Mouse (Mus musculus) intestine, postnatal 0 days (tissue): Measurements from ENCODE around the gene Sh3gl2. TPM values are rescaled to one million over a fixed set of nuclear protein-coding genes. Genes with fewer than 3 reads are reported as not detected.

Experiments used
- ATAC-seq: fragments of 200-750 bp; cut with Nextera tagmentation; 2 replicates; pipeline ENCODE4 v1.8.0; 2017; ENCODE audit warnings: mild to moderate bottlenecking, moderate TSS enrichment, moderate library complexity
- H3K27ac ChIP-seq: fragments of 300-500 bp; sonication (generic); 2 replicates; pipeline ENCODE4 v1.5.1; 2014; ENCODE audit warnings: mild to moderate bottlenecking, low read depth, low read length, moderate library complexity
- H3K27me3 ChIP-seq: fragments of 300-500 bp; sonication (generic); replicated peaks from 2 replicates; pipeline ENCODE4 v1.6.1; 2014; ENCODE audit warnings: low read length, mixed read lengths; ENCODE audit not compliant: control insufficient read depth, insufficient read depth
- H3K36me3 ChIP-seq: fragments of 300-500 bp; sonication (generic); 2 replicates; pipeline ENCODE4 v1.6.1; 2014; ENCODE audit warnings: mild to moderate bottlenecking, moderate library complexity; ENCODE audit not compliant: control insufficient read depth, insufficient read depth
- H3K4me1 ChIP-seq: fragments of 300-500 bp; sonication (generic); replicated peaks from 2 replicates; pipeline ENCODE4 v1.6.1; 2014; ENCODE audit warnings: antibody characterized with exemption, low read length, mixed read lengths; ENCODE audit not compliant: control insufficient read depth, insufficient read depth
- H3K4me2 ChIP-seq: fragments of 300-500 bp; sonication (generic); replicated peaks from 2 replicates; pipeline ENCODE4 v1.6.1; 2014; ENCODE audit warnings: low read depth, mild to moderate bottlenecking, moderate library complexity
- H3K4me3 ChIP-seq: fragments of 300-500 bp; sonication (generic); 2 replicates; pipeline ENCODE4 v1.5.1; 2014; ENCODE audit warnings: low read depth, low read length
- H3K9ac ChIP-seq: fragments of 300-500 bp; sonication (generic); 2 replicates; pipeline ENCODE4 v1.6.1; 2014; ENCODE audit warnings: mild to moderate bottlenecking, low read depth, low read length
- H3K9me3 ChIP-seq: fragments of 300-500 bp; sonication (generic); 2 replicates; pipeline ENCODE4 v1.6.1; 2016; ENCODE audit warnings: mixed run types; ENCODE audit not compliant: control insufficient read depth
- CTCF ChIP-seq: sonication (generic); IDR thresholded peaks from 2 replicates; pipeline ENCODE4 v1.5.1; 2016; ENCODE audit warnings: low read depth, mild to moderate bottlenecking, control low read depth, antibody characterized with exemption, moderate library complexity
- WGBS: fragments of 180-500 bp; shearing (Covaris S2); extraction: QIAGEN DNeasy Blood & Tissue Kit; methylation state at CpG from one replicate; pipeline ENCODE4 v1.1.7; 2014; 5-methylcytosine and 5-hydroxymethylcytosine counted together
- polyA plus RNA-seq: library from polyadenylated mRNA; unstranded; fragments of >200 nt; fragmentation: Nextera tagmentation; extraction: Ambion mirVana; gene quantifications from 2 replicates; pipeline ENCODE4 v1.2.1, GENCODE M21; 2015

Sh3gl2 gene
- polyA plus RNA-seq, 1 experiment from 2014 or later: 14.9 TPM

GRCm38 (mm10) chr4:85594159-85594558, 389.2 kb downstream of the Sh3gl2 start:
- Histone ChIP-seq H3K4me3 (no peak overlapping the region), H3K27me3 (no peaks in the 10 kb centered on the region), H3K4me1 (no peaks in the 10 kb centered on the region), H3K27ac (no peak overlapping the region), H3K9me3 (no peaks in the 10 kb centered on the region), H3K36me3 (no peaks in the 10 kb centered on the region), H3K9ac (no peak overlapping the region), H3K4me2 (no peak overlapping the region)
- no peak for TF ChIP-seq CTCF
- ATAC-seq: no peak

GRCm38 (mm10) chr4:85613331-85613730, 408.4 kb downstream of the Sh3gl2 start:
- Histone ChIP-seq H3K27me3 (no peaks in the 10 kb centered on the region), H3K9me3 (no peaks in the 10 kb centered on the region), H3K27ac (no peak overlapping the region), H3K36me3 (no peaks in the 10 kb centered on the region), H3K4me2 (no peak overlapping the region), H3K4me3 (no peak overlapping the region), H3K4me1 (no peaks in the 10 kb centered on the region), H3K9ac (no peak overlapping the region)
- no peak for ATAC-seq
- 72% methylated on average over 3 of the region's 3 CpGs for WGBS
- TF ChIP-seq CTCF: no peak

GRCm38 (mm10) chr4:85618746-85619145, 413.8 kb downstream of the Sh3gl2 start:
- H3K4me3 ChIP-seq: no peak overlapping the region
- ATAC-seq: no peak
- H3K9ac ChIP-seq: no peak overlapping the region
- no peak overlapping the region for H3K27ac ChIP-seq
- TF ChIP-seq CTCF: no peak
- H3K36me3 ChIP-seq: no peaks in the 10 kb centered on the region
- H3K27me3 ChIP-seq: no peaks in the 10 kb centered on the region
- H3K4me1 ChIP-seq: no peaks in the 10 kb centered on the region
- no peak overlapping the region for H3K4me2 ChIP-seq
- 82% methylated on average over 5 of the region's 5 CpGs for WGBS
- H3K9me3 ChIP-seq: no peaks in the 10 kb centered on the region

- TF ChIP-seq CTCF: no peak
- H3K27me3 ChIP-seq: no peaks in the 10 kb centered on the region
- ATAC-seq: no peak
- H3K4me2 ChIP-seq: no peak overlapping the region
- H3K36me3 ChIP-seq: no peaks in the 10 kb centered on the region
- H3K27ac ChIP-seq: no peak overlapping the region
- H3K9ac ChIP-seq: no peak overlapping the region
- no peak overlapping the region for H3K4me3 ChIP-seq
- H3K4me1 ChIP-seq: no peaks in the 10 kb centered on the region
- no peaks in the 10 kb centered on the region for H3K9me3 ChIP-seq
- 82% methylated on average over 3 of the region's 3 CpGs for WGBS
Measured at GRCm38 (mm10) chr4:85619261-85619660, 414.3 kb downstream of the Sh3gl2 start.

GRCm38 (mm10) chr4:85629381-85629780, 424.5 kb downstream of the Sh3gl2 start:
- Histone ChIP-seq H3K4me1 (no peaks in the 10 kb centered on the region), H3K36me3 (no peaks in the 10 kb centered on the region), H3K9ac (no peak overlapping the region), H3K9me3 (no peaks in the 10 kb centered on the region), H3K4me3 (no peak overlapping the region), H3K4me2 (no peak overlapping the region), H3K27me3 (no peaks in the 10 kb centered on the region), H3K27ac (no peak overlapping the region)
- ATAC-seq: no peak
- WGBS: 64% methylated on average over 7 of the region's 7 CpGs
- TF ChIP-seq CTCF: no peak

GRCm38 (mm10) chr4:85669271-85669670, 464.3 kb downstream of the Sh3gl2 start:
- Histone ChIP-seq H3K9me3 (no peaks in the 10 kb centered on the region), H3K4me3 (no peak overlapping the region), H3K36me3 (no peaks in the 10 kb centered on the region), H3K4me2 (no peak overlapping the region), H3K27ac (no peak overlapping the region), H3K27me3 (no peaks in the 10 kb centered on the region), H3K4me1 (no peaks in the 10 kb centered on the region), H3K9ac (no peak overlapping the region)
- no peak for ATAC-seq
- TF ChIP-seq CTCF: no peak
- 83% methylated on average over 5 of the region's 5 CpGs for WGBS

GRCm38 (mm10) chr4:85669735-85670134, 464.8 kb downstream of the Sh3gl2 start:
- 45% methylated on average over 1 of the region's 1 CpGs for WGBS
- no peak for TF ChIP-seq CTCF

More at GRCm38 (mm10) chr4:85669735-85670134, 464.8 kb downstream of the Sh3gl2 start:
- no peaks in the 10 kb centered on the region for H3K36me3 ChIP-seq
- no peak for ATAC-seq
- H3K4me1 ChIP-seq: no peaks in the 10 kb centered on the region
- no peak overlapping the region for H3K4me3 ChIP-seq
- H3K4me2 ChIP-seq: no peak overlapping the region
- no peak overlapping the region for H3K9ac ChIP-seq
- no peak overlapping the region for H3K27ac ChIP-seq
- H3K27me3 ChIP-seq: no peaks in the 10 kb centered on the region
- H3K9me3 ChIP-seq: no peaks in the 10 kb centered on the region
